Mouse (Mus musculus): ENCODE results near the gene Rpl7a.

DNA sequence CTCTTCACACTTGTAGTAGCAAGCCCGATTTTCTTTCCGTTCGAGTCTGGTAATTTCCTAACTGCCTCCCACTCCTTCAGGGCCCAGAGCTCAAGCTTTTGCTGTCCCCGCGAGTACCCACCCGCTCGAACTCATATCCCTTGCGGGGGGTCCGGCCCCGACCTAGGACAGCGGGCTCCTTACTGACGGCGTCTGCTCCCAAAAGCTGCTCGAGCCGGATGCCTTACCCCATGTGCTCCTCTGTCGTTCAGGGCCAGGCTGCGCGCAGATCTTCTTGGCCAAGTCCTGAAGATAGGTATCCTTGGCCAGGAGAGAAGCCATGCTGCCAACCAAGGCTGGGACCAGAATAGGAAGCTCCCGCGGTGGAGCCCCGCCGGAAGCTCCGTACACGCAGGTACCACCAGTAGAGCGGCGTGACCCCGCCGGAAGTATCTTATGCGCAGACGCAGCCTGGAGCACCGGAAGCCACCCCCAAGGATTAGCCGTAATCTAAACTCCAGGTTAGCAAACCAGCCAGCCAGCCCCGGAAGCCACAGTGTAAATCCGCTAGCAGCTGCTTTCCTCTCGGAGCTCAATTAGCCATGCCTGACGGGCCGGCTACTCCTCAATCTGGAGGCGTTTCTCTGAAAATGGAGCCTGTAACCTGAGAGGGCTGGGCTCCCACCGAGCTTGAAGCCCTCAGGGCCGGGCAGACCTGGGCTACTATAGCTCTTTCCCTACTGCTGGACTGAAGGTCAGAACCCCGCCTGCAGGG is 7.9 kb upstream of the Rpl7a start, which contains the start of gene Surf6:
- TF ChIP-seq CTCF (IDR thresholded peaks at IDR 0.05; ENCODE audit: low read depth) = no peak
- peak; percentile 65 for TF ChIP-seq EP300 (IDR thresholded peaks at IDR 0.05; ENCODE audit: low read depth)
